Mouse (Mus musculus): ENCODE results near the gene Cmc1. TPM values are rescaled to one million over a fixed set of nuclear protein-coding genes. Genes with fewer than 3 reads are reported as not detected.

The Cmc1 gene
- polyA plus RNA-seq, 1 experiment from 2014 or later: 46.7 TPM

DNA sequence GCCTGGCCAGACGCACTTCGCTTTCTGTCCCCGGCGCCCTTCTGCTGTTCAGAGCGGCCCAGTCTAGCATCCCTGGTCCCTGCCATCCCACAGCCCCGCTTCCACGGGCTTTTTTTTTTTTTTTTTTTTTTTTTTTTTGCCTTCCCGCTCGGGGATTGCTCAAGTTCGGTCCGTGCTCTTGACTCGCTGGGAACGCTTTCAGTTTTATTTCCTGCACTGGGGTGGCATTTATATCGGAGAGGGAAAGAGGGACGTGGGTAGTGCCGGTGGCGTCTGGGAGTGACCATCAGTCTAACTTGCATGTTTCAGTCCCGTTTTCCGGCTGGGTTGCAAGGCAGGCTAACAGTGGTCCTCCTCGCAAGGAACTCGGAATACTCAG is 109.0 kb downstream of the Cmc1 start:
- Histone ChIP-seq H3K27ac (replicated peaks; ENCODE audit: low read depth, low read length) (peak overlapping the region; percentile 82), H3K4me1 (ENCODE audit: control insufficient read depth, insufficient read depth, low read length) (no peaks in the 10 kb centered on the region), H3K4me2 (ENCODE audit: low read depth, low read length) (peak overlapping the region; percentile 61), H3K9me3 (replicated peaks; ENCODE audit: control insufficient read depth, low read length) (no peaks in the 10 kb centered on the region), H3K27me3 (ENCODE audit: control insufficient read depth, insufficient read depth, low read length) (no peaks in the 10 kb centered on the region), H3K36me3 (replicated peaks; ENCODE audit: control insufficient read depth, insufficient read depth, low read depth, low read length) (no peaks in the 10 kb centered on the region), H3K9ac (replicated peaks; ENCODE audit: low read length) (peak overlapping the region; percentile 84), H3K4me3 (ENCODE audit: low read depth, low read length) (peak overlapping the region; percentile 80)
- ATAC-seq (replicated peaks; ENCODE audit: insufficient number of reproducible peaks, low FRiP score, low TSS enrichment, low read depth) (no peak), DNase-seq (ENCODE audit: low spot score) (peak; percentile 17)
- WGBS: 4% methylated on average over 21 of the region's 21 CpGs

GRCm38 (mm10) chr9:118040218-118041021 is 109.6 kb downstream of the Cmc1 start, which contains the start of gene Azi2:
Gene Azi2, plus strand, starts transcription at chr9:118040499.
- Histone ChIP-seq H3K4me1 (ENCODE audit: control insufficient read depth, insufficient read depth, low read length) (no peaks in the 10 kb centered on the region), H3K36me3 (replicated peaks; ENCODE audit: control insufficient read depth, insufficient read depth, low read depth, low read length) (no peaks in the 10 kb centered on the region), H3K4me3 (ENCODE audit: low read depth, low read length) (peak within 1 kb of the TSS; percentile 80), H3K27ac (replicated peaks; ENCODE audit: low read depth, low read length) (peak within 1 kb of the TSS; percentile 82), H3K9ac (replicated peaks; ENCODE audit: low read length) (peak within 1 kb of the TSS; percentile 84), H3K4me2 (ENCODE audit: low read depth, low read length) (peak within 1 kb of the TSS; percentile 64), H3K9me3 (replicated peaks; ENCODE audit: control insufficient read depth, low read length) (no peaks in the 10 kb centered on the region), H3K27me3 (ENCODE audit: control insufficient read depth, insufficient read depth, low read length) (no peaks in the 10 kb centered on the region)
- ATAC-seq (replicated peaks; ENCODE audit: insufficient number of reproducible peaks, low FRiP score, low TSS enrichment, low read depth): peak; percentile 99
- WGBS: under 1% methylated on average over 85 of the region's 87 CpGs
- DNase-seq (ENCODE audit: low spot score): peak; percentile 100

DNA sequence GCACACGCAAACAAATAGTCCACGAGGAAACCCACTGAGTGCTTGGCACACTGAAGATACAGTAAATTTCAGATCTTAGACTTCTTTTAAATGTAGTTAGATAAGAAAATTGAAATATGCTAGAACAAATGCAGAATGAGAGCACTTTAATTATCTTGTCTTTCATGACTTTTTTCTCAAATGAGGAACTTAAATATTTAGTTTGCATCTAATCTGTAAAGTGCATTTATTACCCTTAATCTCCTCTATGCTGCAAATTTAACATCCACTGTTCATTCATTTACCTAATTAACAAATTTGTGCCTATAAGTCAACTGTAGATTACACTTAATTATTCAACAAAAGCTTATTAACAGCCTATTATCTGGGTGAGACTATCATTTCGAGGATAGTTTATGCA is 115.0 kb downstream of the Cmc1 start:
- DNase-seq (ENCODE audit: low spot score) (no peak), ATAC-seq (replicated peaks; ENCODE audit: insufficient number of reproducible peaks, low FRiP score, low TSS enrichment, low read depth) (no peak)
- Histone ChIP-seq H3K4me2 (ENCODE audit: low read depth, low read length) (no peak overlapping the region), H3K27me3 (ENCODE audit: control insufficient read depth, insufficient read depth, low read length) (no peaks in the 10 kb centered on the region), H3K27ac (replicated peaks; ENCODE audit: low read depth, low read length) (no peak overlapping the region), H3K4me1 (ENCODE audit: control insufficient read depth, insufficient read depth, low read length) (no peaks in the 10 kb centered on the region), H3K9me3 (replicated peaks; ENCODE audit: control insufficient read depth, low read length) (no peaks in the 10 kb centered on the region), H3K36me3 (replicated peaks; ENCODE audit: control insufficient read depth, insufficient read depth, low read depth, low read length) (no peaks in the 10 kb centered on the region), H3K9ac (replicated peaks; ENCODE audit: low read length) (no peak overlapping the region), H3K4me3 (ENCODE audit: low read depth, low read length) (no peak overlapping the region)
- WGBS: 88% methylated on average over 3 of the region's 3 CpGs

- H3K4me3 ChIP-seq (ENCODE audit: low read depth, low read length): no peak overlapping the region
- no peak overlapping the region for H3K4me2 ChIP-seq (ENCODE audit: low read depth, low read length)
- no peaks in the 10 kb centered on the region for H3K36me3 ChIP-seq (replicated peaks; ENCODE audit: control insufficient read depth, insufficient read depth, low read depth, low read length)
- 44% methylated on average over 2 of the region's 2 CpGs for WGBS
- no peak for ATAC-seq (replicated peaks; ENCODE audit: insufficient number of reproducible peaks, low FRiP score, low TSS enrichment, low read depth)
- H3K9ac ChIP-seq (replicated peaks; ENCODE audit: low read length): no peak overlapping the region
- H3K27me3 ChIP-seq (ENCODE audit: control insufficient read depth, insufficient read depth, low read length): no peaks in the 10 kb centered on the region
- no peak overlapping the region for H3K27ac ChIP-seq (replicated peaks; ENCODE audit: low read depth, low read length)
- H3K4me1 ChIP-seq (ENCODE audit: control insufficient read depth, insufficient read depth, low read length): no peaks in the 10 kb centered on the region
- no peak for DNase-seq (ENCODE audit: low spot score)
- no peaks in the 10 kb centered on the region for H3K9me3 ChIP-seq (replicated peaks; ENCODE audit: control insufficient read depth, low read length)
Observed at GRCm38 (mm10) chr9:118031694-118032093, 118.3 kb downstream of the Cmc1 start.

DNA sequence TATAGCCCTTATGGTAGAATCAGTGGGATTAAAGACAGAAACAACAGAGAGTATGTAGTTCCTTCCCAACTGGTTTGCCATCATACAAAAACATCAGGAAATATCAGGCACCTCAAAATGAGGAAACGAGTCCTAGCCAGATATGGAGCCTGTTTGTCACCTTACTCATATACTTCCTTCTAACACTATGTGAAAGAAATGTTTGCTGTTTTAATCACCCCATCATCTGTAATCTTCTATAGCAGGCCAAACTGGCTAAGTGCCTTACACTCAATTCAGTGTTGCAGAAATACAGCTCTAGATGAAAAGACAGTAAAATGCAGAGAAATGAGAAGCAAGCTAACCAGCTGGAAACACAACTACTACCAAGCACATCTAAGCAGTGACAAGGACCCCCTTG is 119.7 kb downstream of the Cmc1 start:
- Histone ChIP-seq H3K4me3 (ENCODE audit: low read depth, low read length) (no peak overlapping the region), H3K27me3 (ENCODE audit: control insufficient read depth, insufficient read depth, low read length) (no peaks in the 10 kb centered on the region), H3K9me3 (replicated peaks; ENCODE audit: control insufficient read depth, low read length) (no peaks in the 10 kb centered on the region), H3K36me3 (replicated peaks; ENCODE audit: control insufficient read depth, insufficient read depth, low read depth, low read length) (no peaks in the 10 kb centered on the region), H3K27ac (replicated peaks; ENCODE audit: low read depth, low read length) (no peak overlapping the region), H3K4me2 (ENCODE audit: low read depth, low read length) (no peak overlapping the region), H3K9ac (replicated peaks; ENCODE audit: low read length) (no peak overlapping the region), H3K4me1 (ENCODE audit: control insufficient read depth, insufficient read depth, low read length) (no peaks in the 10 kb centered on the region)
- DNase-seq (ENCODE audit: low spot score) (no peak), ATAC-seq (replicated peaks; ENCODE audit: insufficient number of reproducible peaks, low FRiP score, low TSS enrichment, low read depth) (no peak)
- 84% methylated on average over 1 of the region's 1 CpGs for WGBS

DNA sequence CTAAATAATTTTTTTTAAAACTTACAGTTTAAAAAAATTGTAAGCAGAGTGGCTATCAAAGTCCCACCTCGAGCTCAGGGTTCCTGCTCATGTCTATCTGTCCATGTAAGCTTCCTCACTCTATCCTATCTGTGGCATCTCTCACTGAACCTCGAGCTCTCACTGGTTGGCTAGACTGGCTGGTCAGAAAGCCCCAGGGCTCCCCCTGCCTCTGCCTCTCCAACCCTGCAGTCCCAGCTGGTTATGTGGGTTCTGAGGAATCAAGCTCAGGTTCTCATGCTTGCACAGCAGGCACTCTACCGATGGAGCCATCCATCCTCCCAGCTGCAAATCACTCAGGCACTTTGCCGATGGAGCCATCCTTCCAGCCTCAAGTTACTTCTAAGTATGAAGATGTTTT is 120.5 kb downstream of the Cmc1 start:
- WGBS: 58% methylated on average over 4 of the region's 4 CpGs
- H3K4me2 ChIP-seq (ENCODE audit: low read depth, low read length): no peak overlapping the region
- H3K9me3 ChIP-seq (replicated peaks; ENCODE audit: control insufficient read depth, low read length): no peaks in the 10 kb centered on the region

DNA sequence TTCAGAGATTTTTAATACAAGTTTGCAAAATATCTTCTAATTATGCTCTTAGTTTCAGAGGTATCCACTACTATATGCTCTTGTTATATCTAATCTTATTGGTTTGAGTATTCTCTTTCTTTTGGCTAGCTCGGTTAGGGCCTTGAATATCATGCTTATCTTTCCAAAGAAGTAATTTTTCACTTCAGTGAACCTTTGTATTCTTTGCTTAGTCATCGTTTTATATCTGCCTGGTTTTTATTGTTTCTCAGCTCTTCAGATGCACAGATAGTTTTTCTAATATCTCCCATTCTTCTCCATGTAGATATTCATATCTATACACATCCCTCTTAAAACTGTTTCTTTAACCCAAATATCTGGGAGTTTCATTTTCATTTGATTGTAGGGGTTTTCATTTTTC is 125.0 kb downstream of the Cmc1 start:
- ATAC-seq (replicated peaks; ENCODE audit: insufficient number of reproducible peaks, low FRiP score, low TSS enrichment, low read depth) (no peak), DNase-seq (ENCODE audit: low spot score) (no peak)
- no peak overlapping the region for H3K9ac ChIP-seq (replicated peaks; ENCODE audit: low read length)
- H3K4me2 ChIP-seq (ENCODE audit: low read depth, low read length): no peak overlapping the region
- no peak overlapping the region for H3K4me3 ChIP-seq (ENCODE audit: low read depth, low read length)
- H3K9me3 ChIP-seq (replicated peaks; ENCODE audit: control insufficient read depth, low read length): no peaks in the 10 kb centered on the region
- H3K27me3 ChIP-seq (ENCODE audit: control insufficient read depth, insufficient read depth, low read length): no peaks in the 10 kb centered on the region
- no peak overlapping the region for H3K27ac ChIP-seq (replicated peaks; ENCODE audit: low read depth, low read length)
- H3K36me3 ChIP-seq (replicated peaks; ENCODE audit: control insufficient read depth, insufficient read depth, low read depth, low read length): no peaks in the 10 kb centered on the region
- no peaks in the 10 kb centered on the region for H3K4me1 ChIP-seq (ENCODE audit: control insufficient read depth, insufficient read depth, low read length)
- WGBS: 85% methylated on average over 2 of the region's 2 CpGs

More for the DNA sequence above, 120.5 kb downstream of the Cmc1 start:
- DNase-seq (ENCODE audit: low spot score): no peak
- no peak overlapping the region for H3K9ac ChIP-seq (replicated peaks; ENCODE audit: low read length)
- no peak for ATAC-seq (replicated peaks; ENCODE audit: insufficient number of reproducible peaks, low FRiP score, low TSS enrichment, low read depth)
- H3K27me3 ChIP-seq (ENCODE audit: control insufficient read depth, insufficient read depth, low read length): no peaks in the 10 kb centered on the region
- H3K36me3 ChIP-seq (replicated peaks; ENCODE audit: control insufficient read depth, insufficient read depth, low read depth, low read length): no peaks in the 10 kb centered on the region
- no peak overlapping the region for H3K4me3 ChIP-seq (ENCODE audit: low read depth, low read length)
- no peaks in the 10 kb centered on the region for H3K4me1 ChIP-seq (ENCODE audit: control insufficient read depth, insufficient read depth, low read length)
- H3K27ac ChIP-seq (replicated peaks; ENCODE audit: low read depth, low read length): no peak overlapping the region
